ENCODE assay signal across 24 mouse cellular contexts in the genomic region with DNA sequence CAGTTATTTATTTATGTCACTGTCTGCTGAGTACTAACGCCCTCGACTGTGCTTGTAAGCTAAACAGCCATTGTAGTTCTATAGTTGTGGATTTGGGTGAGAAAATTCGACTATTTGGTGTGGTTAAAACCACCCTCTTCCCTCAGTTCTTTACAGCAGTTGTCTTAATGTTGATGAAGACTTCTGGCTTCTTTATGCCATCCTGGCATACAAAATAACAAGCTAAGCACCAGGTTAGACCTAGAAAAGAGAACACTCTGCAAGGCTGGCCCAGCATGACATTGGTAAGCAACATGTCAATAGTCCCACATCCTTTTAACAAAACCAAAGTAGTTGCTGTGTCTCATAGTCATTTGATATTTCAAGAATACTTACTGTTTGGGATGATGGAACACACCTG.
"Had no signal": no experiment of that assay in that cellular context is flagged by ENCODE, and none has a peak within 500 bp of the region (broad histone marks: within the 10 kb centered on the region; RNA-seq: fewer than 3 reads in every experiment).

No protein-coding gene starts in this region.

- H3K4me1 ChIP-seq: embryonic facial prominence, embryonic 10.5 days; embryonic facial prominence, embryonic 12.5 days; embryonic facial prominence, embryonic 13.5 days; embryonic facial prominence, embryonic 15.5 days; forebrain, embryonic 10.5 days; forebrain, embryonic 12.5 days; forebrain, embryonic 13.5 days; forebrain, embryonic 15.5 days had no signal

- H3K36me3 ChIP-seq: embryonic facial prominence, embryonic 10.5 days; embryonic facial prominence, embryonic 12.5 days; embryonic facial prominence, embryonic 13.5 days; embryonic facial prominence, embryonic 15.5 days; forebrain, embryonic 10.5 days; forebrain, embryonic 12.5 days; forebrain, embryonic 15.5 days had no signal

- H3K9me3 ChIP-seq: embryonic facial prominence, embryonic 10.5 days; embryonic facial prominence, embryonic 12.5 days; embryonic facial prominence, embryonic 13.5 days; embryonic facial prominence, embryonic 15.5 days; forebrain, embryonic 10.5 days; forebrain, embryonic 12.5 days; forebrain, embryonic 13.5 days; forebrain, embryonic 15.5 days had no signal

- H3K4me3 ChIP-seq: embryonic facial prominence, embryonic 10.5 days; embryonic facial prominence, embryonic 12.5 days; embryonic facial prominence, embryonic 13.5 days; embryonic facial prominence, embryonic 15.5 days; erythroblast, embryonic 14.5 days; forebrain, embryonic 10.5 days; forebrain, embryonic 12.5 days; forebrain, embryonic 13.5 days; forebrain, embryonic 15.5 days; gastrocnemius, adult 2 months; heart, adult 2 months had no signal

- H3K27me3 ChIP-seq: embryonic facial prominence, embryonic 12.5 days; embryonic facial prominence, embryonic 13.5 days; embryonic facial prominence, embryonic 15.5 days; forebrain, embryonic 12.5 days; forebrain, embryonic 13.5 days; forebrain, embryonic 15.5 days had no signal

- H3K27ac ChIP-seq: embryonic facial prominence, embryonic 10.5 days; embryonic facial prominence, embryonic 12.5 days; embryonic facial prominence, embryonic 13.5 days; embryonic facial prominence, embryonic 15.5 days; forebrain, embryonic 10.5 days; forebrain, embryonic 12.5 days; forebrain, embryonic 13.5 days; forebrain, embryonic 15.5 days; gastrocnemius, adult 2 months; heart, adult 2 months had no signal

- DNase-seq: cerebellum, adult 9-11 months; cerebellum, postnatal 10 days; cerebellum, postnatal 14 days; cerebellum, postnatal 25 days; cerebellum, postnatal 36 days; embryo, embryonic 11 days; forebrain, postnatal 0 days; gastrocnemius, adult 2 months; gastrocnemius, postnatal 10 days; gastrocnemius, postnatal 14 days; gastrocnemius, postnatal 25 days; gastrocnemius, postnatal 36 days; heart, adult 11 months; heart, adult 18-20 months; heart, adult 2 months had no signal
